Comparison of ENCODE assay signal across 17 mouse cellular contexts in the genomic region with DNA sequence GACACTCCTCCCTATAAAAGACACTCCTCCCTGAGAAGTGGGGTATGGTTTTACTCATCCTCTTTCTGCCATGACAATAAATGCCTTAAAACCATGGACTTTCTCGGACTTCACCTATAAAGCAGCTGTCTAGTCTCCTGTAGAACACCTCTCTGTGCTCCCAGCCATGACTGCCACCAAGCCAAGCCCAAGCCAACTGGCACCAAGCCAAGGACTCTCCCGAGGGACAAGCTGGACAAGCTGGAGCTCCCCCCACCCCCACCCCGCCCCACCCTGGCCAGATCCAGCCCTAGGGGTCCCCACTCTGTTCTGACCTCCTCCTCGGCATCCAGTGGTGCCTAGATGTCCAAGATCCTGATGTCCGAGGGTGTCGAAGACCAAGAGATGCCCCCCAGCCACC.
DNase-seq lines count a peak whose midpoint lies in the region; TF ChIP-seq lines count a peak whose summit lies in the region.
"Had no signal": no experiment of that assay in that cellular context is flagged by ENCODE, and none has a peak within 500 bp of the region (broad histone marks: within the 10 kb centered on the region; RNA-seq: fewer than 3 reads in every experiment).

No protein-coding gene starts in this region.

- peak; percentile 34 for DNase-seq in gastrocnemius, adult 2 months
- no peak for DNase-seq in gastrocnemius, postnatal 25 days
- DNase-seq in left cerebral cortex, postnatal 4 days: peak; percentile 29
- no peak for DNase-seq in left cerebral cortex, postnatal 36 days (ENCODE audit: low spot score in 2 of 2)
- DNase-seq in adrenal gland, postnatal 14 days: peak; percentile 73
- no peak for DNase-seq in right cerebral cortex, postnatal 36 days (ENCODE audit: low spot score in 2 of 2)
- DNase-seq: B cell, adult 2 months; cerebellum, adult 18-20 months; heart, adult 2 months; heart, postnatal 10 days; kidney, postnatal 25 days; lung, postnatal 4 days had no signal

- intact Hi-C loops in gastrocnemius, adult 2 months (cut with DNase I): no loop called here
- intact Hi-C loops in left cerebral cortex, postnatal 4 days (cut with DNase I): no loop called here
- intact Hi-C loops in left cerebral cortex, postnatal 36 days (cut with DNase I): no loop called here

- H3K27ac ChIP-seq in gastrocnemius, adult 2 months: no peak overlapping the region
- H3K27ac ChIP-seq: heart, adult 2 months; heart, embryonic 13.5 days; limb, embryonic 13.5 days; midbrain, embryonic 13.5 days; neural tube, embryonic 13.5 days had no signal

- no peak for TF ChIP-seq CTCF in gastrocnemius, adult 2 months (IDR thresholded peaks at IDR 0.05)

- no peak overlapping the region for H3K4me3 ChIP-seq in gastrocnemius, adult 2 months
- H3K4me3 ChIP-seq: heart, adult 2 months; heart, embryonic 13.5 days; limb, embryonic 13.5 days; megakaryocyte, embryonic 14.5 days; midbrain, embryonic 13.5 days; neural tube, embryonic 13.5 days had no signal

Comparison
In these comparisons a context has a peak if more than half of its experiments do, and no peak if none do; other contexts are left out.
1. DNase-seq: peak in gastrocnemius, adult 2 months (single experiment), left cerebral cortex, postnatal 4 days (single experiment) and adrenal gland, postnatal 14 days (single experiment); none in gastrocnemius, postnatal 25 days (single experiment), left cerebral cortex, postnatal 36 days (0 of 2) and right cerebral cortex, postnatal 36 days (0 of 2).